Mouse (Mus musculus) right cerebral cortex, adult 2 months (tissue): ENCODE measurements at regions not wholly inside any gene's neighbourhood (a gene's known extent, or its start where the extent isn't known, plus 50 kb on each side); places are given as distances from the start of the nearest gene placed in this dataset.

Experiments used
- DNase-seq, 2 experiments: peaks; one replicate each; pipeline ENCODE4 v3.0.0; 2021 to 2022; ENCODE audit warnings: low spot score in 2 of 2

DNA sequence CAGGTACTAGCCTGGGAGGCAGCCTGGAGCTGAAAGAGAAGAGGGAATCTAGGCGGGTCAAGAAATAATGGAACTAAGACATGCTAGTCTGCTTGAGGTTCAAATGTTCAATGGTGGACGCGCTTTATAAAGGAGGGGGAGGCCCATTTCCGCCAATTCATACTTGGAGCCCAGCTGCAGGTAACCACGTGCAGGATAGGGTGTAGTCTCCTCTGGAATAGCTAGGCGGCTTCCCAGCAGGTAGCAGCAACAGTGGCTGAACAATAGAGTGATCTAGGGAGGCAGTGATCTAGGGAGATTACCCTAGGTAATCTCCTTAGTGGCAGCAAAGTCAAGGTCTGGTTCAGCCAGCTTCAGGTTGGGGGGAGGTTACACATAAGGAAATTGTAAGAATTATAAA, 134.6 kb downstream of the Sh2d4b start:
- DNase-seq: no peak

DNA sequence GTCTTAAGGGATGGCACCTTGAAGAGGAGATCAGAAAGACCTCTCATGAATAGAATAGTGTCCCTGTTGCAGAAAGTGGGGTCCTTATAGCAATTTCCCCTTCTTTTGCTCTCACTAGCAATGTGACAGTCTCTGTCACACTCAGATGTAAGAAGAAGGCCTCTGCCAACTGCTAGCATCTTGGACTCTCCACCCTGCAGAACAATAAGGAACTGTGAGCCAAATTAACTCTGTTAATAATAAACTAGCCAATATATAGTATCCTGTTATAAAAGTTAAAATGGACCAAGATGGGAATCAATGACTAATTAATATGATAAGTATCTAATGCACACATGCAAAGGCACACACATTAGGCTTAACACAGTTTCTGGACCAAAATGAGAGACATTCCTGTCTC, 152.5 kb downstream of the Sh2d4b start:
- no peak for DNase-seq

DNA sequence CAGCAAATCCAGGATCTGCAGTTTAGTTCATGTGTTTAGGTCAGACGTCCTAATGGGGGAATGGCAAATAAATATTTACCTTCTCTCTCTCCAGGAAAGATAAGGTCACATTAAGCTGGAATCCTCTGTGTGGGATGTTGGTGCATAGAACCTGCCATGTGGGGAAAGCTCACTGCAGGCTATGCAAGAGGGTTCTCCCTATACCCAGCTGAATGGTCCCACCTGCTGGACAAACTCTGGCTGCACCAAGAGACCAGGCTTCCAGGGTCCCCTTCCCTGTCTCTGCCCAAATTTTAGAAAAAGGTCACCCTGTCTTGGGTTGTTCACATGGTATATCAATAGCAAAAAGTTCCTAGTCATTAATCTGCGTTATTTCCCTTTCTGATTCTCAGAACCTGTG, 161.2 kb downstream of the Sh2d4b start:
- peak; percentile 43 to 56 for DNase-seq

DNA sequence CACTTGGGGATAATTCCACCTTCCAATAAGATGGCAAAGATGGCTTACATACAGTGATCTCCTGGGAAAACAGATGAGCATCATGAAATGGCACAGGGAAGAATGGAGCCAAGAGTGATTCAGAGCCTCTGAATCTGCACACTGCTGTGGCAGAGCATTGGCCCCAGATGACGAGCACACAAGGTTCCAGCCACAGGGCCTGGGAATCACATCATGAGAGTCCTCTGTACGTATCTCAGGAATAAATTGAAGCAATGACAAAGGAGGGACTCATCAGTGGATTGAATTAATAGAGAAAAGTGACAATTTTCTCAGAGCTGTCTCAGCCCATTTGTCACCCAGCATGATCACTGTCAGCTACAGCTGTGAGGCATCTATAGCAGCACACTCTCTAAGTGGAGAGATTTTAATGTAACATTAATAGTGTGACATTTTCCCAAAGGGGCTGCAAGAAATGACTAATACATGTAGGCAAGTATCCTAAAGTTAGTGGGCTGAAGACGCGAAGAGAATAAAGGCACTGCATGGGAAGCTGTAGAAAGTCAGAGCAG, 184.0 kb downstream of the Sh2d4b start:
- DNase-seq: no peak

DNA sequence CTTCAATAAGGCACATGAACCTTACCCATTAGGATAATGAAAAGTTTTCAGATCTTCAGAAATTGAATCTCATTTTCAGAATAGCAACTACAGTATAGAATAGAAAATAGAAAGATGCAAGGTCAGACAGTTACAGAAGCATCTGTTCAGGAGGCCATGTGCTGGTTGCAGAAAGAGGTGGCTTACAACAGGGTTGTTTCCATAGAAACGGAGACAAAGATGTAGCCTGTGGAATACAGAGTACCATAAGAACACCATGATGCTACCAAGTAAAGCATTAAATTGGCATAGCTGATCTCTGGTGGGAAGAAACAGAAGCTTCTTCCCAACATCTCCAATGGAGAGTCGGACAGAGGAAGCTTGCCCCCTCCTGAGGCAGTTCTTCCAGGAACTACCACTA, 185.6 kb downstream of the Sh2d4b start:
- DNase-seq: no peak

DNA sequence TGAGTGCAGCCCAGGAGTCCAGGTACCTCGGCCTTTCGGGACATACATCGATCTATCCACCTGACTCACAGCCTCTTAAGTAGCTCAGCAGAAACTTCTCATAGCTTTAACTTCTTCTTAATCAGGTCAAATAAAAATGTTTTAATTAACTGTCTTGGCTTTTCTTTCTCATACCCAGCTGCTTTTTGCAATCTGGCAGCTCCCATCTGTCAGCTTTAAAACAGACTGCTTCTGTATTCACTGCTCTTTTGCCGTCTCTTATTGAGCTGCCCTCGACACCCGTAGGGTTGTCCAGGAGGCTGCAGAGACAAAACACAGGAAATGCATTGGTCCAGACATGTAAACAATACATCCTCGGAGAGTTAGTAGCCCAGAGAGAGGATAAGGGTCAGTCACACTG, 189.6 kb downstream of the Sh2d4b start:
- DNase-seq: peak; percentile 3 to 20

DNA sequence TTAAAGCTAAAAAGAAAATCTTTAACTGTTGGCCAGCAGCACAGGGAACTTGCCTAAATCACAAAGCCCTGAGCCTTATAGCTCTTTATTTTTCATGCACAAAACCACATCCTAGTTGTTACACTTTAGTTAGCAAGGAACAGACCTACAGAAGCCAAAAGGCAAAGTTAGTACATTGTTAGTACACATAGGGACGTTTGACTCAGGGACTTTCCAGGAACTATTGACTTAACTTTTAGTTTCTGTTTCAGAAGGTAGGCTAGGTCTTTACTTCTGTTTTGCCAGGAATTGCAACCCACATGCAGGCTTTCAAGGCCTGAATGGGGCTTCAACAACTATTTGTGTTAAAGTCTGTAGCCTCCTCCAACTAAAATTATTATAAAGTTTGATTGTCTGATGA, 211.4 kb downstream of the Sh2d4b start:
- DNase-seq: no peak

DNA sequence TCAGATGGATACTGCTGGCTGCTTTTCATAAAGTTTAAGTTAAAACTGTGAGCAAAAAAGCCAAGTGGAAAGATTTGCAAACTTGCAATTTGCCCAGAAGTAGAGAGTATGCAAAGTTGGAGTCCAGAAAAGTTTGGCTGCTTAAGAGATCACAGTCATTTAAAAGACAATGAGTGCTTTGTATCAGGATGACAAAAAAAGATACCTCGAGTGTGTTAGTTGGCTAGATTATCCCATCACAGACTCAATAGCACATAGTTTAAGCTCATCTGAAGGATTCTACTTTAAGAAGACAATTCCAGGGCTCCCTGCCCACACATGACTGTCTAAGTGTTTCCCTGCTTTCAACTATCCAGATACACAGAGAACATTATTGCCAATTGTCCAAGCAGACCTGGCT, 239.5 kb downstream of the Sh2d4b start:
- no peak for DNase-seq
